ENCODE assay signal across 10 mouse cellular contexts in genomic region chr7:126624774-126625173, GRCm38 (mm10). TPM values are rescaled to one million over a fixed set of nuclear protein-coding genes. Genes with fewer than 3 reads are reported as not detected.
DNase-seq lines count a peak whose midpoint lies in the region; ATAC-seq and TF ChIP-seq lines count a peak whose summit lies in the region.
"Had no signal": no experiment of that assay in that cellular context is flagged by ENCODE, and none has a peak within 500 bp of the region (broad histone marks: within the 10 kb centered on the region; RNA-seq: fewer than 3 reads in every experiment).

No protein-coding gene starts in this region.

- peak; percentile 29 to 51 for DNase-seq in heart, adult 2 months
- peak; percentile 11 for DNase-seq in urinary bladder, postnatal 14 days (ENCODE audit: low spot score)
- DNase-seq in urinary bladder, postnatal 25 days (ENCODE audit: low spot score), result no peak
- no peak for DNase-seq in liver, postnatal 0 days
- no peak for DNase-seq in c-Kit-positive CD71-positive TER-119-positive erythroid progenitor cells, embryonic 14.5 days (ENCODE audit: low spot score)
- DNase-seq in right cerebral cortex, adult 2 months (ENCODE audit: low spot score in 2 of 2), result no peak

- no peaks in the 10 kb centered on the region for H3K79me2 ChIP-seq in heart, adult 2 months (replicated peaks; ENCODE audit: control insufficient read depth, insufficient read depth, low read length)

- H3K27ac ChIP-seq in heart, adult 2 months, result peak overlapping the region; percentile 73
- no peak overlapping the region for H3K27ac ChIP-seq in heart, embryonic 11.5 days (ENCODE audit: low read depth, low read length)
- H3K27ac ChIP-seq in liver, postnatal 0 days (ENCODE audit: low read depth), result no peak overlapping the region
- H3K27ac ChIP-seq in hindbrain, embryonic 16.5 days (ENCODE audit: low read depth, low read length), result no peak overlapping the region

- no peaks in the 10 kb centered on the region for H3K27me3 ChIP-seq in heart, adult 2 months (ENCODE audit: control insufficient read depth, insufficient read depth, low read length)
- H3K27me3 ChIP-seq in heart, embryonic 11.5 days (ENCODE audit: control insufficient read depth, insufficient read depth, low read length), result no peaks in the 10 kb centered on the region
- no peaks in the 10 kb centered on the region for H3K27me3 ChIP-seq in liver, postnatal 0 days (ENCODE audit: insufficient read depth, low read length)
- H3K27me3 ChIP-seq in hindbrain, embryonic 16.5 days (replicated peaks; ENCODE audit: control insufficient read depth, insufficient read depth, low read length), result no peaks in the 10 kb centered on the region

- TF ChIP-seq POLR2A in heart, adult 2 months (IDR thresholded peaks at IDR 0.05; ENCODE audit: insufficient read depth, low read depth, low read length), result no peak

- no peak for ATAC-seq in heart, embryonic 11.5 days (replicated peaks; ENCODE audit: insufficient number of reproducible peaks, low FRiP score, low TSS enrichment)
- no peak for ATAC-seq in liver, postnatal 0 days
- no peak for ATAC-seq in hindbrain, embryonic 16.5 days

- no peak overlapping the region for H3K4me2 ChIP-seq in heart, embryonic 11.5 days
- H3K4me2 ChIP-seq in liver, postnatal 0 days (ENCODE audit: low read depth, low read length), result peak overlapping the region; percentile 54
- no peak overlapping the region; the same call in 1 of the 2 replicates for H3K4me2 ChIP-seq in hindbrain, embryonic 16.5 days (ENCODE audit: low read length)

- no peaks in the 10 kb centered on the region for H3K9me3 ChIP-seq in heart, embryonic 11.5 days (replicated peaks; ENCODE audit: control insufficient read depth, low read length)
- H3K9me3 ChIP-seq in liver, postnatal 0 days (ENCODE audit: low read length), result no peaks in the 10 kb centered on the region
- no peaks in the 10 kb centered on the region for H3K9me3 ChIP-seq in hindbrain, embryonic 16.5 days (ENCODE audit: control insufficient read depth, low read length)
- H3K9me3 ChIP-seq: hindbrain, embryonic 10.5 days had no signal

- H3K36me3 ChIP-seq in heart, adult 2 months (ENCODE audit: control insufficient read depth, insufficient read depth, low read length), result no peaks in the 10 kb centered on the region
- H3K36me3 ChIP-seq in heart, embryonic 11.5 days (ENCODE audit: control insufficient read depth, insufficient read depth, low read length), result no peaks in the 10 kb centered on the region
- 0 out of 2 replicates have a peak, but pooled peaks cover 2% of the 10 kb centered on the region for H3K36me3 ChIP-seq in liver, postnatal 0 days (replicated peaks; ENCODE audit: insufficient read depth, low read length)
- H3K36me3 ChIP-seq in hindbrain, embryonic 16.5 days (ENCODE audit: control insufficient read depth, insufficient read depth, low read length), result no peaks in the 10 kb centered on the region
- H3K36me3 ChIP-seq: hindbrain, embryonic 10.5 days had no signal

- intact Hi-C loops in heart, adult 2 months (cut with DNase I), result no loop called here

- 56% methylated on average over 16 of the region's 16 CpGs for WGBS in heart, adult 2 months
- WGBS in heart, embryonic 11.5 days (ENCODE audit: insufficient replicate concordance), result 59% methylated on average over 16 of the region's 16 CpGs
- WGBS in liver, postnatal 0 days (ENCODE audit: insufficient replicate concordance), result 74% methylated on average over 16 of the region's 16 CpGs
- 75% methylated on average over 16 of the region's 16 CpGs for WGBS in hindbrain, embryonic 16.5 days

- H3K9ac ChIP-seq in heart, adult 2 months (ENCODE audit: low read depth, low read length), result peak overlapping the region; percentile 33; the same call in 1 of the 2 replicates
- no peak overlapping the region for H3K9ac ChIP-seq in heart, embryonic 11.5 days (ENCODE audit: low read depth, low read length)
- H3K9ac ChIP-seq in liver, postnatal 0 days (replicated peaks), result no peak overlapping the region; the same call in 1 of the 2 replicates
- H3K9ac ChIP-seq in hindbrain, embryonic 16.5 days (ENCODE audit: low read depth, low read length), result no peak overlapping the region

- H3K4me1 ChIP-seq in heart, adult 2 months (ENCODE audit: control insufficient read depth, insufficient read depth, low read length), result peaks cover 9% of the 10 kb centered on the region
- peaks cover 3% of the 10 kb centered on the region for H3K4me1 ChIP-seq in heart, embryonic 11.5 days (ENCODE audit: control insufficient read depth, insufficient read depth, low read length)
- peaks cover 21% of the 10 kb centered on the region; the same call in 1 of the 2 replicates for H3K4me1 ChIP-seq in liver, postnatal 0 days (ENCODE audit: insufficient read depth)
- H3K4me1 ChIP-seq in hindbrain, embryonic 16.5 days (ENCODE audit: control insufficient read depth, insufficient read depth, low read depth, low read length), result no peaks in the 10 kb centered on the region

- TF ChIP-seq CTCF in heart, adult 2 months (IDR thresholded peaks at IDR 0.05), result no peak
- no peak for TF ChIP-seq CTCF in liver, postnatal 0 days (IDR thresholded peaks at IDR 0.05; ENCODE audit: low read depth)

- no peak for TF ChIP-seq EP300 in heart, adult 2 months (IDR thresholded peaks at IDR 0.05; ENCODE audit: insufficient read depth, low read depth, low read length)
- TF ChIP-seq EP300 in liver, postnatal 0 days (IDR thresholded peaks at IDR 0.05; ENCODE audit: low read depth), result no peak

- peak overlapping the region; percentile 30 for H3K4me3 ChIP-seq in heart, adult 2 months
- no peak overlapping the region for H3K4me3 ChIP-seq in heart, embryonic 11.5 days (ENCODE audit: low read depth, low read length)
- H3K4me3 ChIP-seq in liver, postnatal 0 days (ENCODE audit: low read depth, low read length), result no peak overlapping the region
- H3K4me3 ChIP-seq in hindbrain, embryonic 16.5 days (ENCODE audit: low read length), result no peak overlapping the region
- H3K4me3 ChIP-seq: hindbrain, embryonic 10.5 days had no signal

RNA-seq across cellular contexts. Expression of gene Nupr1, which starts 5.9 kb away (rescaled TPM):
- total RNA-seq in heart, adult 2 months (2021), result 1 to 10 TPM; 4.8 to 6.5 TPM
- polyA plus RNA-seq in heart, adult 2 months (2012; rRNA removed), result 10.5 and 13.9 TPM in 2 replicates
- polyA plus RNA-seq in heart, embryonic 11.5 days (2014; fragmentation: Nextera tagmentation; extraction: Ambion mirVana), result 1.2 and 2.8 TPM in 2 replicates
- polyA plus RNA-seq in liver, postnatal 0 days (2015; fragmentation: Nextera tagmentation; extraction: Ambion mirVana), result 4.0 and 4.5 TPM in 2 replicates
- 14.8 and 15.6 TPM in 2 replicates for polyA plus RNA-seq in hindbrain, embryonic 16.5 days (2015; fragmentation: Nextera tagmentation; extraction: Ambion mirVana)

RNA-seq across cellular contexts. Expression of gene Sgf29, which starts 24.3 kb away (rescaled TPM):
- 10 to 100 TPM; 21.6 to 23.4 TPM for total RNA-seq in heart, adult 2 months (2021)
- 23.7 and 25.5 TPM in 2 replicates for polyA plus RNA-seq in heart, adult 2 months (2012; rRNA removed)
- polyA plus RNA-seq in heart, embryonic 11.5 days (2014; fragmentation: Nextera tagmentation; extraction: Ambion mirVana), result 24.7 and 28.9 TPM in 2 replicates
- polyA plus RNA-seq in liver, postnatal 0 days (2015; fragmentation: Nextera tagmentation; extraction: Ambion mirVana), result 22.7 and 22.8 TPM in 2 replicates
- 54.9 and 56.5 TPM in 2 replicates for polyA plus RNA-seq in hindbrain, embryonic 16.5 days (2015; fragmentation: Nextera tagmentation; extraction: Ambion mirVana)

RNA-seq across cellular contexts. Expression of gene Il27, which starts 30.0 kb away (rescaled TPM):
- not detected for total RNA-seq in heart, adult 2 months (2021)
- not detected in 2 replicates for polyA plus RNA-seq in heart, adult 2 months (2012; rRNA removed)
- not detected in 2 replicates for polyA plus RNA-seq in heart, embryonic 11.5 days (2014; fragmentation: Nextera tagmentation; extraction: Ambion mirVana)
- polyA plus RNA-seq in liver, postnatal 0 days (2015; fragmentation: Nextera tagmentation; extraction: Ambion mirVana), result 0.18 and 0.21 TPM in 2 replicates
- polyA plus RNA-seq in hindbrain, embryonic 16.5 days (2015; fragmentation: Nextera tagmentation; extraction: Ambion mirVana), result not detected in 2 replicates
- total RNA-seq: layer of hippocampus, postnatal 14 days had no signal
- polyA plus RNA-seq: hindbrain, embryonic 10.5 days had no signal

RNA-seq across cellular contexts. Expression of gene Cln3, which starts 39.2 kb away (rescaled TPM):
- 10 to 100 TPM; 12.8 to 12.9 TPM for total RNA-seq in heart, adult 2 months (2021)
- 30.0 and 33.2 TPM in 2 replicates for polyA plus RNA-seq in heart, adult 2 months (2012; rRNA removed)
- 16.3 and 19.7 TPM in 2 replicates for polyA plus RNA-seq in heart, embryonic 11.5 days (2014; fragmentation: Nextera tagmentation; extraction: Ambion mirVana)
- polyA plus RNA-seq in liver, postnatal 0 days (2015; fragmentation: Nextera tagmentation; extraction: Ambion mirVana), result 12.3 and 14.6 TPM in 2 replicates
- 37.1 and 38.9 TPM in 2 replicates for polyA plus RNA-seq in hindbrain, embryonic 16.5 days (2015; fragmentation: Nextera tagmentation; extraction: Ambion mirVana)

RNA-seq across cellular contexts. Expression of gene Apobr, which starts 40.0 kb away (rescaled TPM):
- total RNA-seq in heart, adult 2 months (2021), result under 1 TPM; 0.32 to 0.39 TPM
- 0.47 and 1.1 TPM in 2 replicates for polyA plus RNA-seq in heart, adult 2 months (2012; rRNA removed)
- polyA plus RNA-seq in heart, embryonic 11.5 days (2014; fragmentation: Nextera tagmentation; extraction: Ambion mirVana), result 0.13 and 0.31 TPM in 2 replicates
- 3.0 and 4.0 TPM in 2 replicates for polyA plus RNA-seq in liver, postnatal 0 days (2015; fragmentation: Nextera tagmentation; extraction: Ambion mirVana)
- polyA plus RNA-seq in hindbrain, embryonic 16.5 days (2015; fragmentation: Nextera tagmentation; extraction: Ambion mirVana), result 0.36 and 0.88 TPM in 2 replicates

Comparison
In these comparisons a context has a peak if more than half of its experiments do, and no peak if none do; other contexts are left out.
1. DNase-seq: peak in heart, adult 2 months (2 of 2) and urinary bladder, postnatal 14 days (single experiment); none in urinary bladder, postnatal 25 days (single experiment), liver, postnatal 0 days (single experiment), c-Kit-positive CD71-positive TER-119-positive erythroid progenitor cells, embryonic 14.5 days (single experiment) and right cerebral cortex, adult 2 months (0 of 2).